Mouse (Mus musculus): ENCODE measurements around the gene Gm5150.

- TF ChIP-seq POLR2A (IDR thresholded peaks at IDR 0.05; ENCODE audit: extremely low read depth, insufficient read depth, low read length) (no peak), CTCF (IDR thresholded peaks at IDR 0.05; ENCODE audit: low read depth, low read length) (no peak)
These were observed at the start of gene Gm5150 for GRCm38 (mm10) chr3:16006215-16006614.

Measured in liver, adult 2 months (tissue).